Mouse (Mus musculus): ENCODE measurements around the gene Msantd1. TPM values are rescaled to one million over a fixed set of nuclear protein-coding genes. Genes with fewer than 3 reads are reported as not detected.

The Msantd1 gene
- polyA plus RNA-seq, 1 experiment from 2014 or later: 0.82 TPM

GRCm38 (mm10) chr5:34951161-34951834 is 43.5 kb downstream of the Msantd1 start:
- H3K4me2 ChIP-seq: no peak overlapping the region
- H3K4me3 ChIP-seq: no peak overlapping the region
- H3K36me3 ChIP-seq: peaks cover 4% of the 10 kb centered on the region; the same call in 1 of the 2 replicates
- no peak overlapping the region for H3K9ac ChIP-seq
- H3K9me3 ChIP-seq: no peaks in the 10 kb centered on the region
- no peaks in the 10 kb centered on the region for H3K27me3 ChIP-seq
- no peak for ATAC-seq (ENCODE audit: insufficient number of reproducible peaks, low FRiP score, low TSS enrichment, low read depth)
- peaks cover 29% of the 10 kb centered on the region for H3K4me1 ChIP-seq
- no peak overlapping the region for H3K27ac ChIP-seq
- 87% methylated on average over 8 of the region's 8 CpGs for whole genome bisulfite sequencing

DNA sequence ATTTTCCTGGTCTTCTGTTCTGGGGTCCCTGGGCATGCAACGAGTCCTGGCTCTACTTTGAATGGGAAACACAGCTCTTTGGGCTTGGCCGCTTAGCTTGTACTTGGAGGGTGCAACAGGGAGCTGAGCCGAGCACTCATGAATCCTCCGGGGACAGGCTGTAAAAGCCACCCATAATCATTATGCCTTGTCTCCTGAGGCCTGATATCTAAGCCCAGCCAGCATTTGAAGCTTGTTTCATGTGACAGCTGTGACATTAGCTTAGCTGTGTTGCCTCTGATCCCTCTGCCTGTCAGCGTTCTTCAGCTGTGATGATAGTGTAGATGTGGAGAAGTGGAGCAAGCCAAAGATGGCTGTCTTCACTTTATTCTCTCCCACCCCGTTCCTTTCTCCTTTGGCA is 46.7 kb downstream of the Msantd1 start:
- Histone ChIP-seq H3K27ac (no peak overlapping the region), H3K4me3 (no peak overlapping the region), H3K9ac (no peak overlapping the region), H3K4me1 (peaks cover 49% of the 10 kb centered on the region), H3K4me2 (no peak overlapping the region), H3K9me3 (no peaks in the 10 kb centered on the region), H3K27me3 (no peaks in the 10 kb centered on the region), H3K36me3 (peaks cover 4% of the 10 kb centered on the region; the same call in 1 of the 2 replicates)
- ATAC-seq (ENCODE audit: insufficient number of reproducible peaks, low FRiP score, low TSS enrichment, low read depth): no peak
- 65% methylated on average over 6 of the region's 6 CpGs for WGBS

DNA sequence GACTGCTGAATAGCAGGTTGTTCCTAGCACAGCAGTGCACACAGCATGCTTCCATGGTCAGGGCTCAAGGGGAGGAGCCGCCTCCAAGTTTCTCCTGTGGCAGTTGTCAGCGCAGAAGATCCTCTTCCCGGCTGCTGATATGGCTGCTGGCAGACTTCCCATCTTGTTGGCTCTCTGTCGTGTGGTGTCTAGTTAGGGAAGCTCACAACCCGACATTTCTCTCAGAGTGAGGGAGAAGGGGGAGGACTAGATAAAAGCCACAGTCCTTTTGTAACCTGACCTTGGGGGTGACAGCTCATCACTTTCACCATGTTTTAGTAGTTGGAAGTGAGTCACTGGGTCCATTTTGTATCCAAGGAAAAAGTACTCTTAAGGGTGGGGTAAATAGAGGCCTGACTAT is 47.8 kb downstream of the Msantd1 start:
- Histone ChIP-seq H3K9me3 (no peaks in the 10 kb centered on the region), H3K4me3 (no peak overlapping the region), H3K4me1 (peaks cover 47% of the 10 kb centered on the region), H3K27me3 (no peaks in the 10 kb centered on the region), H3K27ac (no peak overlapping the region), H3K4me2 (no peak overlapping the region), H3K9ac (no peak overlapping the region), H3K36me3 (peaks cover 4% of the 10 kb centered on the region; the same call in 1 of the 2 replicates)
- 41% methylated on average over 5 of the region's 5 CpGs for whole genome bisulfite sequencing
- no peak for ATAC-seq (ENCODE audit: insufficient number of reproducible peaks, low FRiP score, low TSS enrichment, low read depth)

DNA sequence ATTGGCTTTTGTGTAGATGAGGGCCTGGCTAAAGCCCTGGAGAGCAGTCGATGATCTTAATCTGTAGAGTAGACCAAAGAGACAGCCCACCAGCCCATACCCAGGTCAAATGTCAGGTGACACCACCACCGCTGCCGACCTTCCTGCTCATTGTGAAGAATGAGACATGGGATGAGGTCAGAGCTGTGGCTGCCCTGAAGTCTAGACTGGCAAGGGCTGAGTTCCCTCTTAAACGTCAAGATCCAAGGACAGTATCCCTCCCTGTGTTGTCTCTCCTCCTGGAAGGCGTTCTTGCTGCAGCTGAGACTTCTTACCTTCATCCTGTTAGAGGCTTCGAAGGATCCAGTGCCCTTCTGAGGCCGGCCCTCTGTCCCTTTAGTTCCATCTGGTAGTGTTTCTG is 48.3 kb downstream of the Msantd1 start:
- Histone ChIP-seq H3K27me3 (no peaks in the 10 kb centered on the region), H3K9ac (no peak overlapping the region), H3K27ac (no peak overlapping the region), H3K9me3 (no peaks in the 10 kb centered on the region), H3K36me3 (peaks cover 4% of the 10 kb centered on the region; the same call in 1 of the 2 replicates), H3K4me2 (no peak overlapping the region), H3K4me3 (no peak overlapping the region), H3K4me1 (peaks cover 42% of the 10 kb centered on the region)
- WGBS: 75% methylated on average over 7 of the region's 7 CpGs
- no peak for ATAC-seq (ENCODE audit: insufficient number of reproducible peaks, low FRiP score, low TSS enrichment, low read depth)

- H3K4me2 ChIP-seq: no peak overlapping the region
- H3K9me3 ChIP-seq: no peaks in the 10 kb centered on the region
- 0 out of 2 replicates have a peak, but pooled peaks cover 4% of the 10 kb centered on the region for H3K36me3 ChIP-seq
- H3K4me1 ChIP-seq: peaks cover 38% of the 10 kb centered on the region
- no peak overlapping the region for H3K27ac ChIP-seq
- 76% methylated on average over 2 of the region's 2 CpGs for WGBS
- 0 out of 2 replicates have a peak, but pooled peaks have one; percentile 33 for ATAC-seq (ENCODE audit: insufficient number of reproducible peaks, low FRiP score, low TSS enrichment, low read depth)
- no peaks in the 10 kb centered on the region for H3K27me3 ChIP-seq
- H3K9ac ChIP-seq: no peak overlapping the region
- no peak overlapping the region for H3K4me3 ChIP-seq
Measured at GRCm38 (mm10) chr5:34957015-34957414, 49.2 kb downstream of the Msantd1 start.

GRCm38 (mm10) chr5:34960021-34960420 is 52.2 kb downstream of the Msantd1 start:
- no peaks in the 10 kb centered on the region for H3K9me3 ChIP-seq
- peaks cover 8% of the 10 kb centered on the region for H3K36me3 ChIP-seq
- no peak for ATAC-seq (ENCODE audit: insufficient number of reproducible peaks, low FRiP score, low TSS enrichment, low read depth)
- no peaks in the 10 kb centered on the region for H3K27me3 ChIP-seq
- H3K4me2 ChIP-seq: no peak overlapping the region
- 67% methylated on average over 1 of the region's 1 CpGs for WGBS
- no peak overlapping the region for H3K27ac ChIP-seq
- peaks cover 35% of the 10 kb centered on the region for H3K4me1 ChIP-seq
- no peak overlapping the region for H3K4me3 ChIP-seq
- no peak overlapping the region for H3K9ac ChIP-seq

GRCm38 (mm10) chr5:34965531-34965930 is 57.7 kb downstream of the Msantd1 start:
- Histone ChIP-seq H3K9me3 (no peaks in the 10 kb centered on the region), H3K27me3 (no peaks in the 10 kb centered on the region), H3K9ac (no peak overlapping the region), H3K36me3 (peaks cover 36% of the 10 kb centered on the region), H3K4me2 (no peak overlapping the region), H3K4me3 (no peak overlapping the region), H3K4me1 (peaks cover 2% of the 10 kb centered on the region), H3K27ac (no peak overlapping the region)
- WGBS: 95% methylated on average over 12 of the region's 12 CpGs
- ATAC-seq (ENCODE audit: insufficient number of reproducible peaks, low FRiP score, low TSS enrichment, low read depth): no peak

- H3K36me3 ChIP-seq: peaks cover 39% of the 10 kb centered on the region
- H3K4me1 ChIP-seq: peaks cover 2% of the 10 kb centered on the region
- no peak overlapping the region for H3K4me2 ChIP-seq
- H3K9ac ChIP-seq: no peak overlapping the region
- no peaks in the 10 kb centered on the region for H3K9me3 ChIP-seq
- H3K27me3 ChIP-seq: no peaks in the 10 kb centered on the region
- 84% methylated on average over 5 of the region's 5 CpGs for WGBS
- no peak for ATAC-seq (ENCODE audit: insufficient number of reproducible peaks, low FRiP score, low TSS enrichment, low read depth)
- H3K4me3 ChIP-seq: no peak overlapping the region
- no peak overlapping the region for H3K27ac ChIP-seq
Measured at GRCm38 (mm10) chr5:34968386-34968785, 60.6 kb downstream of the Msantd1 start.

GRCm38 (mm10) chr5:34972471-34972870 is 64.7 kb downstream of the Msantd1 start:
- H3K9me3 ChIP-seq: no peaks in the 10 kb centered on the region
- ATAC-seq (ENCODE audit: insufficient number of reproducible peaks, low FRiP score, low TSS enrichment, low read depth): no peak
- H3K4me3 ChIP-seq: no peak overlapping the region
- peaks cover 3% of the 10 kb centered on the region; the same call in 1 of the 2 replicates for H3K4me1 ChIP-seq
- no peak overlapping the region for H3K27ac ChIP-seq
- 81% methylated on average over 3 of the region's 3 CpGs for WGBS
- H3K4me2 ChIP-seq: no peak overlapping the region
- H3K27me3 ChIP-seq: no peaks in the 10 kb centered on the region
- peaks cover 34% of the 10 kb centered on the region for H3K36me3 ChIP-seq
- no peak overlapping the region for H3K9ac ChIP-seq

Other genes starting within 250 kb of the Msantd1 start
- 24.5 and 27.1 TPM in 2 replicates for gene Nop14, start 247.9 kb upstream of the Msantd1 start, polyA plus RNA-seq (2015; fragmentation: Nextera tagmentation; extraction: Ambion mirVana)
- gene Grk4, start 247.6 kb upstream of the Msantd1 start, polyA plus RNA-seq (2015; fragmentation: Nextera tagmentation; extraction: Ambion mirVana): 2.4 and 3.4 TPM in 2 replicates
- gene Htt, start 146.3 kb upstream of the Msantd1 start, polyA plus RNA-seq (2015; fragmentation: Nextera tagmentation; extraction: Ambion mirVana): 9.4 and 11.3 TPM in 2 replicates
- 36.4 and 37.5 TPM in 2 replicates for gene Rgs12, start 41.4 kb downstream of the Msantd1 start, polyA plus RNA-seq (2015; fragmentation: Nextera tagmentation; extraction: Ambion mirVana)
- 0.37 and 0.49 TPM in 2 replicates for gene Hgfac, start 133.5 kb downstream of the Msantd1 start, polyA plus RNA-seq (2015; fragmentation: Nextera tagmentation; extraction: Ambion mirVana)
- gene Dok7, start 148.8 kb downstream of the Msantd1 start, polyA plus RNA-seq (2015; fragmentation: Nextera tagmentation; extraction: Ambion mirVana): 5.5 and 9.5 TPM in 2 replicates
- 125 and 141 TPM in 2 replicates for gene Lrpap1, start 197.8 kb downstream of the Msantd1 start, polyA plus RNA-seq (2015; fragmentation: Nextera tagmentation; extraction: Ambion mirVana)

All from limb, embryonic 15.5 days (tissue).